Mouse (Mus musculus) erythroblast, embryonic 14.5 days (primary cell): ENCODE data around the gene Fam81a. TPM values are rescaled to one million over a fixed set of nuclear protein-coding genes. Genes with fewer than 3 reads are reported as not detected.

Experiments
- H3K27me3 ChIP-seq: 2 replicates; pipeline ENCODE4 v1.6.1; 2012; ENCODE audit warnings: inconsistent platforms; ENCODE audit not compliant: control insufficient read depth
- H3K36me3 ChIP-seq: 2 replicates; pipeline ENCODE4 v1.6.1; 2012; ENCODE audit warnings: mild to moderate bottlenecking, inconsistent platforms; ENCODE audit not compliant: control insufficient read depth
- H3K4me1 ChIP-seq: 2 replicates; pipeline ENCODE4 v1.6.1; 2012; ENCODE audit warnings: inconsistent platforms; ENCODE audit not compliant: control insufficient read depth
- H3K4me3 ChIP-seq: replicated peaks from 2 replicates; pipeline ENCODE3; 2012; ENCODE audit warnings: moderate library complexity, mild to moderate bottlenecking, inconsistent platforms
- H3K9me3 ChIP-seq: 2 replicates; pipeline ENCODE4 v1.6.1; 2012; ENCODE audit warnings: low read length, inconsistent platforms, mixed read lengths; ENCODE audit not compliant: control insufficient read depth
- GATA1 ChIP-seq: IDR thresholded peaks from 2 replicates; pipeline ENCODE4 v1.6.1; 2012; ENCODE audit warnings: low read length, inconsistent platforms, mixed read lengths
- TAL1 ChIP-seq: IDR thresholded peaks from 3 replicates; pipeline ENCODE4 v1.6.1; 2012; ENCODE audit warnings: low read length, inconsistent platforms, mixed read lengths
- polyA plus RNA-seq: library from polyadenylated mRNA; stranded (reverse); fragments of >175 nt; gene quantifications from 2 replicates; pipeline ENCODE4 v1.2.3, GENCODE M21; 2012

Fam81a gene
- polyA plus RNA-seq, 1 experiment: not detected

- no peaks in the 10 kb centered on the region for H3K36me3 ChIP-seq
- no peaks in the 10 kb centered on the region for H3K4me1 ChIP-seq
- 0 out of 2 replicates have a peak, but pooled peaks cover 5% of the 10 kb centered on the region for H3K27me3 ChIP-seq
- no peak for TF ChIP-seq TAL1
- no peak for TF ChIP-seq GATA1
- no peaks in the 10 kb centered on the region; the same call in 1 of the 2 replicates for H3K9me3 ChIP-seq
- H3K4me3 ChIP-seq: no peak overlapping the region
Measured at GRCm38 (mm10) chr9:70134215-70134614, 8.1 kb downstream of the Fam81a start.

- no peaks in the 10 kb centered on the region for H3K4me1 ChIP-seq
- H3K36me3 ChIP-seq: no peaks in the 10 kb centered on the region
- no peak for TF ChIP-seq GATA1
- no peak for TF ChIP-seq TAL1
- H3K4me3 ChIP-seq: no peak overlapping the region
- H3K27me3 ChIP-seq: no peaks in the 10 kb centered on the region
- no peaks in the 10 kb centered on the region; the same call in 1 of the 2 replicates for H3K9me3 ChIP-seq
Measured at GRCm38 (mm10) chr9:70130786-70131185, 11.6 kb downstream of the Fam81a start.

GRCm38 (mm10) chr9:70111869-70112286, 30.5 kb downstream of the Fam81a start:
- H3K4me3 ChIP-seq: no peak overlapping the region
- TF ChIP-seq TAL1: no peak
- TF ChIP-seq GATA1: no peak

GRCm38 (mm10) chr9:70110871-70111270, 31.5 kb downstream of the Fam81a start:
- Histone ChIP-seq H3K4me3 (no peak overlapping the region), H3K36me3 (no peaks in the 10 kb centered on the region), H3K27me3 (peaks cover 5% of the 10 kb centered on the region), H3K9me3 (no peaks in the 10 kb centered on the region), H3K4me1 (no peaks in the 10 kb centered on the region)
- no peak for TF ChIP-seq GATA1
- no peak for TF ChIP-seq TAL1

More at GRCm38 (mm10) chr9:70111869-70112286, 30.5 kb downstream of the Fam81a start:
- H3K4me1 ChIP-seq: no peaks in the 10 kb centered on the region
- H3K27me3 ChIP-seq: peaks cover 5% of the 10 kb centered on the region
- H3K36me3 ChIP-seq: no peaks in the 10 kb centered on the region
- H3K9me3 ChIP-seq: no peaks in the 10 kb centered on the region

- H3K36me3 ChIP-seq: no peaks in the 10 kb centered on the region
- no peaks in the 10 kb centered on the region for H3K9me3 ChIP-seq
- no peak for TF ChIP-seq TAL1
- TF ChIP-seq GATA1: no peak
- peaks cover 5% of the 10 kb centered on the region for H3K27me3 ChIP-seq
- no peaks in the 10 kb centered on the region for H3K4me1 ChIP-seq
- H3K4me3 ChIP-seq: no peak overlapping the region
Measured at GRCm38 (mm10) chr9:70109279-70109678, 33.1 kb downstream of the Fam81a start.

GRCm38 (mm10) chr9:70108151-70108550, 34.2 kb downstream of the Fam81a start:
- Histone ChIP-seq H3K4me3 (no peak overlapping the region), H3K27me3 (peaks cover 5% of the 10 kb centered on the region), H3K4me1 (no peaks in the 10 kb centered on the region), H3K9me3 (no peaks in the 10 kb centered on the region), H3K36me3 (no peaks in the 10 kb centered on the region)
- TF ChIP-seq TAL1: no peak
- TF ChIP-seq GATA1: no peak

GRCm38 (mm10) chr9:70105573-70105972, 36.8 kb downstream of the Fam81a start:
- H3K9me3 ChIP-seq: no peaks in the 10 kb centered on the region
- H3K4me3 ChIP-seq: no peak overlapping the region
- H3K36me3 ChIP-seq: no peaks in the 10 kb centered on the region
- H3K27me3 ChIP-seq: no peaks in the 10 kb centered on the region
- no peaks in the 10 kb centered on the region for H3K4me1 ChIP-seq
- no peak for TF ChIP-seq GATA1
- no peak for TF ChIP-seq TAL1

GRCm38 (mm10) chr9:70103106-70103505, 39.3 kb downstream of the Fam81a start:
- H3K36me3 ChIP-seq: no peaks in the 10 kb centered on the region
- no peaks in the 10 kb centered on the region for H3K9me3 ChIP-seq
- no peak overlapping the region for H3K4me3 ChIP-seq
- no peaks in the 10 kb centered on the region for H3K27me3 ChIP-seq
- H3K4me1 ChIP-seq: no peaks in the 10 kb centered on the region
- TF ChIP-seq TAL1 (no peak), GATA1 (no peak)

- 0 out of 2 replicates have a peak, but pooled peaks cover 2% of the 10 kb centered on the region for H3K9me3 ChIP-seq
- H3K4me1 ChIP-seq: no peaks in the 10 kb centered on the region
- no peaks in the 10 kb centered on the region for H3K27me3 ChIP-seq
- TF ChIP-seq GATA1: no peak
- no peak for TF ChIP-seq TAL1
- H3K4me3 ChIP-seq: no peak overlapping the region
- no peaks in the 10 kb centered on the region for H3K36me3 ChIP-seq
Measured at GRCm38 (mm10) chr9:70097542-70097941, 44.8 kb downstream of the Fam81a start.

GRCm38 (mm10) chr9:70095016-70095415, 47.3 kb downstream of the Fam81a start:
- Histone ChIP-seq H3K4me1 (no peaks in the 10 kb centered on the region), H3K4me3 (no peak overlapping the region), H3K27me3 (no peaks in the 10 kb centered on the region), H3K36me3 (no peaks in the 10 kb centered on the region), H3K9me3 (0 out of 2 replicates have a peak, but pooled peaks cover 2% of the 10 kb centered on the region)
- TF ChIP-seq GATA1: no peak
- no peak for TF ChIP-seq TAL1
